Mouse (Mus musculus) T-cell, adult 2 months (primary cell): ENCODE measurements around the gene Crtac1.

ENCODE experiments used
- DNase-seq: peaks from one replicate; pipeline ENCODE4 v3.0.0; 2022; ENCODE audit warnings: low spot score

Gene Crtac1

GRCm38 (mm10) chr19:42237602-42238340 lies 193.8 kb downstream of the Crtac1 start:
- no peak for DNase-seq
